Mouse (Mus musculus): ENCODE measurements around the gene Tmco4. TPM values are rescaled to one million over a fixed set of nuclear protein-coding genes. Genes with fewer than 3 reads are reported as not detected.
A peak's percentile ranks its signal among the peaks of the same experiment; 100 is the strongest.

The Tmco4 gene
- polyA plus RNA-seq, 1 experiment from 2014 or later, result 1.4 TPM

DNA sequence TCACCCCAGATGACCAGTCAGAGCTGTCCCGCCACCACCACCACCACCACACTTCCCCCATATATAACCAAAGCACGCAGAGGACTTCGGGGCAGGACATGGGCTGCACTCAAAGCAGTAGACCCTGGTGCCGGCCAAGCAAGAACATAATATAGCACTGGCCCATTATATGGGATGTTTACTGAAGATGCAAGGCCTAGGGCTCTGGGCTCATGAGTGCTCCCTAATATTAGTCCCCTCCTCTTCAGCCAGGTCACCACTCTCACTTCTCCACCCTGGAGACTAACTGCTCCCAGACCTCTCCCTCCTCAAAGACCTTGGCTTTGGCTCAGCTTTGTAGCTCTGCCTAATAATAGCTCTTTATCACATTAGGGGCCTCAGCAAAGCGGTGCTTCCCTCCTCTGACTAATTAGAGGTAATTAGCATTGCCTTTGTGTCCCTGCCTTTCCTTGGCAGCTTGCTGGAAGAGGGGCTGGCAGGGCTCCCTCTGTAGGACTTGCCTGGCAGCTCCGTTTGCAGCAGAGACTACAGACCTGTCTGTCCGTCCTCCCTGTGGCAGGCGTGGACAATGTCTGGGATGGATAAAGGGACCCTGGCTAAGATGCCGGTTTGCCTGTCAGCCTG lies 81.7 kb downstream of the Tmco4 start:
- DNase-seq (ENCODE audit: low spot score), result no peak
- no peak overlapping the region for H3K4me3 ChIP-seq
- no peaks in the 10 kb centered on the region; the same call in 1 of the 2 replicates for H3K4me1 ChIP-seq
- no peaks in the 10 kb centered on the region for H3K27me3 ChIP-seq (ENCODE audit: low read depth, poor library complexity, severe bottlenecking)
- H3K27ac ChIP-seq, result no peak overlapping the region
- H3K9me3 ChIP-seq (replicated peaks), result no peaks in the 10 kb centered on the region
- 50% methylated on average over 9 of the region's 9 CpGs for WGBS
- no peaks in the 10 kb centered on the region for H3K36me3 ChIP-seq

DNA sequence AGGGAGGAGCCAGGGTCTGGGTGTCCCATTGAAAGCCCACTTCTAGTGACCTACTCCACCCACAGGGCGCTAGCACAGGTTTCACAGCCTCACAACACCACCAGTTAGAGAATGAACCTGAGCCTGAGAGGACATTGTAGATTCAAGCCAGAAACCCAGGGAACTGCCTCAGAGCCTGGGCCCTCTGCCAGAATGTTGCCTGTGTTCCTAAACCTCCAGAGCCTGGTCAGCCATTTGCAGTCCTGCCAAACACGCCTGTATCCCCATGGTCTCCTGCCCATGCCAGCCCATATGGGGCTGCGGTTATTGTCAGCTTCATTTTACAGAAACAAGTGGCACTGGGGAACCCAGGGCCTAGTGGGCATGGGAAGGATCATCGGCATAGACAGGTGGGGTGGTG lies 82.6 kb downstream of the Tmco4 start:
- Histone ChIP-seq H3K27ac (no peak overlapping the region), H3K36me3 (no peaks in the 10 kb centered on the region), H3K4me3 (no peak overlapping the region), H3K4me1 (no peaks in the 10 kb centered on the region; the same call in 1 of the 2 replicates), H3K9me3 (replicated peaks) (no peaks in the 10 kb centered on the region), H3K27me3 (ENCODE audit: low read depth, poor library complexity, severe bottlenecking) (no peaks in the 10 kb centered on the region)
- DNase-seq (ENCODE audit: low spot score), result no peak
- WGBS, result 87% methylated on average over 4 of the region's 4 CpGs

DNA sequence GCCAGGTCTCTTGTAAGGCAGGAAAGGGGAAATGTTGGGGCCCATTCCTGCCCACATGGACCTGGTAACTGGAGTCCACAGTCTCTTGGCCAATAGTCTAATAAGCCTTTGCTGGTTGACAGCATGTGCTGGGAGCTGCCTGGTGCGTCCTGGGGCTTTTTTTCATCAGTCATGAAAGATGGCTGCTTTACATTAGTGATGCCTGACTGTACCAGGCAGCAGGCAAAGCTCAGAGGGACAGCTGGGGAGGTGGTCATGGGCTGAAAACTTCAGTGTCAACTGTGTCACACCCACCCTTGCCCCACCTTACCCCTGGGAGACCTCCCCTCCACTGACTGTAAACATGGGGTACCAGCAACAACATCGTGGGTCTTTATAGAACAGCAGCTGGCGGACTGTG lies 83.1 kb downstream of the Tmco4 start:
- H3K36me3 ChIP-seq, result no peaks in the 10 kb centered on the region
- H3K27me3 ChIP-seq (ENCODE audit: low read depth, poor library complexity, severe bottlenecking), result no peaks in the 10 kb centered on the region
- no peak overlapping the region for H3K4me3 ChIP-seq
- no peak overlapping the region for H3K27ac ChIP-seq
- no peaks in the 10 kb centered on the region for H3K9me3 ChIP-seq (replicated peaks)
- H3K4me1 ChIP-seq, result no peaks in the 10 kb centered on the region; the same call in 1 of the 2 replicates
- DNase-seq (ENCODE audit: low spot score), result no peak
- 85% methylated on average over 3 of the region's 3 CpGs for WGBS

DNA sequence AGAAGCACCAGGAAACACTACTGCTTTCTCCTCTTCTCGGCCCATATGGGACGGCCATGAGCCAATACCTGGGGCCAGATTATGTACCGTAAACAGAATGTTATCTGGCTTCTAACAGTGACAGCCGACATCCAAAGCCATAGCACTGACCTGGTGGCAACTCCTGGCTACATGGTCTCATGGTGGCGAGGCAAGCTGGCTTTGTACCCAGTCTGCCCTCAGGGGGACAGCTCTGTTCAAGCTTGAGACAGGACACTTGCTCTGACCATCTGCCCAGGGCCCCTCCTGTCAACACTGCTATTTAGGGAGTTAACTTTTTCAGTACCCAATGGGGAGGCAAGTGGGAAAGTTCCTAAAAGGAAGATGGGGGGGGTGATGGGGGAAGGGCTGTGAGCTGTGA lies 84.6 kb downstream of the Tmco4 start:
- Histone ChIP-seq H3K36me3 (no peaks in the 10 kb centered on the region), H3K4me3 (no peak overlapping the region), H3K27me3 (ENCODE audit: low read depth, poor library complexity, severe bottlenecking) (no peaks in the 10 kb centered on the region), H3K9me3 (replicated peaks) (no peaks in the 10 kb centered on the region), H3K4me1 (no peaks in the 10 kb centered on the region; the same call in 1 of the 2 replicates), H3K27ac (no peak overlapping the region)
- DNase-seq (ENCODE audit: low spot score), result no peak
- WGBS, result 78% methylated on average over 5 of the region's 5 CpGs

DNA sequence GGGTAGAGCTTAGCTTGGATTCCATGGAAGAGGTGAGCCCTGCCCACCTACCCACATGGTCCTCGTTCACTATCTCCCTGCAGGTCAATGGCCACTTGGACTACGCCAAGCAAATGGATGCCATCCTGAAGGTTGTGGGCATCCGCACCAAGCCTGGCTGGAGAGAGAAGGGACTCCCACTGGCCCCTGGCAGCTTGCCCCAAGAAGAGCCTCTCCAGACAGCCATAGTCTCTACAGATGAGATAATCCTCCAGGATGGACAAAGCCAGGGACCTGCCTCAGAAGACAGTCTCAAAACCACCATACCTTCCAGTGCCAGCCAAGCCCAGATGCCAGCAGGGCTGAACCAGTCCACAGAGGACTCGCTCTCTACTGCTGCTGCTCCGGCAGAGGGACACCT lies 85.3 kb downstream of the Tmco4 start:
- Histone ChIP-seq H3K4me3 (no peak overlapping the region), H3K27me3 (ENCODE audit: low read depth, poor library complexity, severe bottlenecking) (no peaks in the 10 kb centered on the region), H3K4me1 (no peaks in the 10 kb centered on the region; the same call in 1 of the 2 replicates), H3K9me3 (replicated peaks) (no peaks in the 10 kb centered on the region), H3K36me3 (no peaks in the 10 kb centered on the region), H3K27ac (no peak overlapping the region)
- no peak for DNase-seq (ENCODE audit: low spot score)
- 89% methylated on average over 5 of the region's 5 CpGs for WGBS

DNA sequence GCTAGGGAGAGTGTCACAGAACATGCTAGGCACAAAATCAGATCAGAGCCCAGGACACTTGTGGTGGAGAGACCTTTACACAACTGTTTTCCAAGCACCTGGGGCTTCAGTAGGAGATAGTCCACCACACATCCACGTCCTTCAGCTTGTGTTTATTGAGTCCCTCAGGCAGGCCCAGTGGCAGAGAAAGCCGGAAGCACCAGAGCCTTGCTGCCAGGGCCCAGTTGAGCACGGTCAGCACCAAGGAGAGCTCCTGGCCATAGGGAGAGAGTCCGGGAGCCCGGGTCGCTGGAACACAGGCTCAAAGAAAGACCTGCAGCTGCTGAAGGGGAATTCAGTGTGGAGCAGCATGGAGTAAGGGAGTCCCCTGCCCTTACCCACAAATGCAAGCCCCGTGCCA lies 86.9 kb downstream of the Tmco4 start:
- H3K27ac ChIP-seq, result no peak overlapping the region
- no peak overlapping the region for H3K4me3 ChIP-seq
- H3K27me3 ChIP-seq (ENCODE audit: low read depth, poor library complexity, severe bottlenecking), result no peaks in the 10 kb centered on the region
- H3K4me1 ChIP-seq, result 0 out of 2 replicates have a peak, but pooled peaks cover 3% of the 10 kb centered on the region
- H3K9me3 ChIP-seq (replicated peaks), result no peaks in the 10 kb centered on the region
- peak; percentile 87 for DNase-seq (ENCODE audit: low spot score)
- 5% methylated on average over 7 of the region's 7 CpGs for WGBS
- H3K36me3 ChIP-seq, result no peaks in the 10 kb centered on the region

DNA sequence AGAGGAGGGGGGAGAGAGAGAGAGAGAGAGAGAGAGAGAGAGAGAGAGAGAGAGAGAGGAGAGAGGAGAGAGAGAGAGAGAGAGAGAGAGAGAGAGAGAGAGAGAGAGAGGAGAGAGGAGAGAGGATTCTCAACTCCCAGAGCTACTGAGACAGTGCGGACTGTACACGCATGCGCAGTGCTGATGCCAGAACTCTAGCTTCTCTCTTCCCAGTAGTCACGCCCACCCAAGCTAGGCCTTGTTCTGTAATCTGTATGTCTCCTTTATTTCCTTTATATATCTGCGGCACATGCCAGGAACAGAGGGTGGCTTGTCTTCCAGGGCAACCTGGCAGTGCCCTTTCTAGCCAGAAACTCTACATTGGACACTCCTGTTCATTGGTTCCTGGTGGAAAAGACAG lies 92.1 kb downstream of the Tmco4 start:
- WGBS, result 87% methylated on average over 5 of the region's 5 CpGs
- no peak for DNase-seq (ENCODE audit: low spot score)
- H3K27ac ChIP-seq, result no peak overlapping the region
- no peak overlapping the region for H3K4me3 ChIP-seq
- H3K9me3 ChIP-seq (replicated peaks), result no peaks in the 10 kb centered on the region
- H3K27me3 ChIP-seq (ENCODE audit: low read depth, poor library complexity, severe bottlenecking), result peaks cover 20% of the 10 kb centered on the region
- H3K36me3 ChIP-seq, result no peaks in the 10 kb centered on the region
- H3K4me1 ChIP-seq, result 0 out of 2 replicates have a peak, but pooled peaks cover 4% of the 10 kb centered on the region

DNA sequence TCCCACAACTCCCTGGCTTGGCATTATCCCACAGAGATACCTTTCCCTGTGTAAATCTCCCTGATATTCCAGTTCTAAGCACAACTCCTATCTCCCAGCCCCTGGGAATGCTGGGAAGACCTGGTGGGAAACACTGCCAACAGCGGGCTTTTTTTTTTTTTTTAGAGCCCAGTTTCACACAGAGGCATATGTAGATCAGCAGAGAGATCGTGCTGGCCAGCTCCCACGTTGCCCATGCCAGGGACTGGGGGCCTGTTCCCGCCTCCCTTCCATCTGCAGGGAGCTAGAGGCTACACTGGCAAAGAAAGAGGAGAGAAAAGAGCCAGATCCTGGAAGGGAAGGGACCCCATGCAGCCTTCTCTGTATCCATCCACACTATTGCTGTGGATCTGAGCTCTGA lies 95.6 kb downstream of the Tmco4 start:
- 38% methylated on average over 4 of the region's 4 CpGs for WGBS
- H3K27ac ChIP-seq, result no peak overlapping the region
- H3K36me3 ChIP-seq, result no peaks in the 10 kb centered on the region
- no peak for DNase-seq (ENCODE audit: low spot score)
- H3K4me3 ChIP-seq, result no peak overlapping the region
- peaks cover 54% of the 10 kb centered on the region for H3K27me3 ChIP-seq (ENCODE audit: low read depth, poor library complexity, severe bottlenecking)
- H3K9me3 ChIP-seq (replicated peaks), result no peaks in the 10 kb centered on the region
- H3K4me1 ChIP-seq, result 0 out of 2 replicates have a peak, but pooled peaks cover 4% of the 10 kb centered on the region

DNA sequence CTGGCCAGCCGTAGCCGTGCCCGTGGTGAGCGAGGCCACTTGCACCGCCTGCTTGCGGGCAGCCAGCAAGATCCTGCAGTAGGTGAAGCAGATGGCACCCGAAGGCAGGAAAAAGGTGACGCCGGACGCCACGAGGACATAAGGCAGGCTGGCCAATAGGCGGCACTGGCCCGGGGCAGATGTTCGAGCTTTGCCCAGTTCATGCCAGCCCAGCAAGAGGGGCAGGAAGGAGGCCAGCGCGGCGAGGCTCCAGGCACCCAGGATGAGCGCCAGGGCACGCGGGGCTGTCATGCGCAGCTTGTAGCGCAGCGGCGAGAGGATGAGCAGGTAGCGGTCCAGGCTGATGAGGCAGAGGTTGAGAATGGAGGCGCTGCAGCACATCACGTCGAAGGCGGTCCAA lies 101.4 kb downstream of the Tmco4 start:
- Histone ChIP-seq H3K27ac (no peak overlapping the region), H3K4me1 (peaks cover 19% of the 10 kb centered on the region), H3K27me3 (ENCODE audit: low read depth, poor library complexity, severe bottlenecking) (peaks cover 92% of the 10 kb centered on the region), H3K9me3 (replicated peaks) (no peaks in the 10 kb centered on the region), H3K36me3 (no peaks in the 10 kb centered on the region), H3K4me3 (peak overlapping the region; percentile 67; the same call in 1 of the 2 replicates)
- no peak for DNase-seq (ENCODE audit: low spot score)
- 20% methylated on average over 29 of the region's 29 CpGs for WGBS

DNA sequence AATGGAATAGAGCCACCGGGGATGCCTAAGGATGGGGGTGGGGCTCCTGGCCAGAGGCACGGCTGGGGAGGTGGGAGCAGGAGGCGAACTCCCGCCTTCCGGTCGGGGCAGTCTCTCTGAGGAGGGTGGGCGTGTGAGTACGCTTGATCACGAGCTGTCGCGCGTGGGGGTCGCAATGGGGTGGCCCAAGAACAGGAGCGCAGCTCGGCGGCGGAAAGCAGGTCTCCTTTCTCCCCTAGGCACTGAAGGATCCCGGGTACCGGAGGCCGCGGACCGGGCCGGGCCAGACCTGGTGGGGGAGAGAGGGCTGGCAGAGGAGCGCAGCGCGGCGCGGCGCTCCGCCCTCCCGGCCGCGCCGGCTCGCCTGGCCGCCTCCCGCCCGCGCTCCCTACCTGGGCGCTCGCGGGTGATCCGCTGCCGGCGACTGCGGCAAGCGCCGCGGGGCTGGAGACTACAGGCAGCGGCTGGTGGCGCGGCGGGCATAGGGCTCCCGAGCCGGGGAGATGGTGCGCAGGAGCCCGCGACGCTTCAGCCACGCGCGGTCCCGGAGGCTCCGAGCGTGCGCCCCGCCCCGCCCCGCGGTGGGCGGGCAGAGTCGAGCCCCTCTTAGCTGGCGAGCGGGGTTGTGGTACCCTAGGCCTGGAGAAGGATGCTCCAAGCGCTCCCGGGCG lies 102.5 kb downstream of the Tmco4 start, which contains the start of gene Htr6:
Htr6 (minus strand) TSS at position 530 of the 671 bp plus-strand sequence.
- peak; percentile 53 for DNase-seq (ENCODE audit: low spot score)
- Histone ChIP-seq H3K27ac (peak within 1 kb of the TSS; percentile 51), H3K4me1 (peaks cover 19% of the 10 kb centered on the region), H3K9me3 (replicated peaks) (no peaks in the 10 kb centered on the region), H3K4me3 (peak within 1 kb of the TSS; percentile 67), H3K36me3 (no peaks in the 10 kb centered on the region), H3K27me3 (ENCODE audit: low read depth, poor library complexity, severe bottlenecking) (peaks cover 81% of the 10 kb centered on the region)
- WGBS, result under 1% methylated on average over 69 of the region's 77 CpGs

DNA sequence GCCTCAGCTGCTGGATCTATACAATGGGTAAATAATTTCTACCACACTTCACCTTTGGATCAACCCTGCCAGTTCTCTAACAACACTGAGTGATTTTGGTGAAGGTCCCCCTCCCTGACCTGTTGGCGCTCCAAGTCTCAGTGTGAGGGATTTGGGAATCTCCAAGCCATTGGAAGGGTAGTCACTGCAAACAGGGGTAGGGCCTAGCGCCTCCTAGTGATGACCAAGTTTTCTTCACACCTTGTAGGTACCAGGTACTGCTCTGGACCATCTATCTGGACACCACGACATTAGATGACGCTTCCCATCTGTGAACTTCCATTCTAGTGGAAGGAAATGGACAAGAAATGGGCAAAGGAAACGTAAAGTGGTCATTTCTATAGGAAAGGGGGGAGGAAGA lies 103.2 kb downstream of the Tmco4 start:
- no peak for DNase-seq (ENCODE audit: low spot score)
- H3K36me3 ChIP-seq, result no peaks in the 10 kb centered on the region
- H3K4me3 ChIP-seq, result peak overlapping the region; percentile 67
- WGBS, result 16% methylated on average over 5 of the region's 5 CpGs
- no peak overlapping the region for H3K27ac ChIP-seq
- peaks cover 74% of the 10 kb centered on the region for H3K27me3 ChIP-seq (ENCODE audit: low read depth, poor library complexity, severe bottlenecking)
- H3K4me1 ChIP-seq, result peaks cover 19% of the 10 kb centered on the region
- H3K9me3 ChIP-seq (replicated peaks), result no peaks in the 10 kb centered on the region

DNA sequence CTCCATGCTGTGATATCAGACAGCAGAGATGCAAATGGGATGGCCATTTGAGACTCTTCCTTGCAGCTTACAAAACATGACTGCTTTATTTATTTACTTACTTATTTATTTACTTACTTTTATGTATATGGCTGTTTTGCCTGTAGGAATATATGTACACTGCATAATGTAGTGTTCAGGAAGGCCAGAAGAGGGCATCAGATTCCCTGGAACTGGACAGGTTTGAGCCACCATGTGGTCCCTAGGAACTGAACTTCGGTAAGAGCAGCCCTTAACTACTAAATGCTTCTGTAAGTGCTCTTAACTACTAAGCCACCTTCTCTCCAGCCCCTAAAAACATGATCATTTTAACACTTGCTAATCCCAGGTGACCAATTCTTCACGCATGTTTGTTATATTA lies 105.6 kb downstream of the Tmco4 start:
- no peak overlapping the region for H3K27ac ChIP-seq
- no peak for DNase-seq (ENCODE audit: low spot score)
- no peaks in the 10 kb centered on the region for H3K36me3 ChIP-seq
- 45% methylated on average over 2 of the region's 2 CpGs for WGBS
- H3K9me3 ChIP-seq (replicated peaks), result no peaks in the 10 kb centered on the region
- no peak overlapping the region for H3K4me3 ChIP-seq
- H3K27me3 ChIP-seq (ENCODE audit: low read depth, poor library complexity, severe bottlenecking), result peaks cover 57% of the 10 kb centered on the region
- H3K4me1 ChIP-seq, result peaks cover 32% of the 10 kb centered on the region

DNA sequence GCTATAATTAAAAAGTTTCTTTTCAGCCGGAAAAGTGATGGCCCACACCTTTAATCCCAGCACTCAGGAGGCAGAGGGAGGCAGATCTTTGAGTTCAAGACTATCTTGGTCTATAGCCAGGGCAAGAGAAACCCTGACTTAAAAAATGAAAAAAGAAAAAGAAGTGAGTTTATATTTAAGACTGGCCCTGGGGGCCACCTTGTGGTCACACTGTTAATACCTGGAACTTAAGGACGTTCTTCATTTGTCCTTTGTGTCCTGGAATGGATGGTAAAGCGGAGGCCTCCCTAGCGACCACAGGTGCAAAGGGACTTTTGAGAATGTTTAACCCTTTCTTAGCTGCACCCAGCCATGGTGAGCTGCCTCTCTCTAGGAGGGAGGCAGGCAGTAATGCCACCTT lies 106.0 kb downstream of the Tmco4 start:
- Histone ChIP-seq H3K27me3 (ENCODE audit: low read depth, poor library complexity, severe bottlenecking) (peaks cover 53% of the 10 kb centered on the region), H3K4me1 (peaks cover 36% of the 10 kb centered on the region), H3K4me3 (no peak overlapping the region), H3K27ac (no peak overlapping the region), H3K9me3 (replicated peaks) (no peaks in the 10 kb centered on the region), H3K36me3 (no peaks in the 10 kb centered on the region)
- WGBS, result 20% methylated on average over 4 of the region's 4 CpGs
- DNase-seq (ENCODE audit: low spot score), result no peak
